Mouse (Mus musculus): ENCODE data around the gene Exosc6.
A peak's percentile ranks its signal among the peaks of the same experiment; 100 is the strongest.
"Not testable (repeated sequence)": the region's sequence is repeated elsewhere in the genome, so short reads cannot be mapped to it uniquely, and the experiment has no call there.

The Exosc6 gene

GRCm38 (mm10) chr8:111062072-111062757 is 6.1 kb downstream of the Exosc6 start:
- peak; percentile 91 for DNase-seq

- DNase-seq, result no peak
These were observed 6.8 kb downstream of the Exosc6 start for GRCm38 (mm10) chr8:111062893-111063292.

- no peak for DNase-seq
These were observed 10.2 kb downstream of the Exosc6 start for GRCm38 (mm10) chr8:111066308-111066707.

GRCm38 (mm10) chr8:111067439-111067838 is 11.3 kb downstream of the Exosc6 start:
- DNase-seq, result no peak

GRCm38 (mm10) chr8:111068660-111069059 is 12.5 kb downstream of the Exosc6 start:
- DNase-seq, result not testable (repeated sequence)

GRCm38 (mm10) chr8:111075926-111076325 is 19.8 kb downstream of the Exosc6 start:
- DNase-seq, result no peak

GRCm38 (mm10) chr8:111079461-111079860 is 23.3 kb downstream of the Exosc6 start:
- no peak for DNase-seq

GRCm38 (mm10) chr8:111079861-111080271 is 23.7 kb downstream of the Exosc6 start:
- DNase-seq, result no peak

- no peak for DNase-seq
These were observed 25.6 kb downstream of the Exosc6 start for GRCm38 (mm10) chr8:111081580-111082258.

GRCm38 (mm10) chr8:111083936-111084335 is 27.8 kb downstream of the Exosc6 start:
- not testable (repeated sequence) for DNase-seq

- peak; percentile 93 for DNase-seq
These were observed 34.0 kb downstream of the Exosc6 start for GRCm38 (mm10) chr8:111090126-111090525.

GRCm38 (mm10) chr8:111091706-111092105 is 35.6 kb downstream of the Exosc6 start:
- DNase-seq, result no peak

GRCm38 (mm10) chr8:111092326-111092725 is 36.2 kb downstream of the Exosc6 start, which contains the start of gene Clec18a:
Gene Clec18a (minus strand): TSS chr8:111092426.
- not testable (repeated sequence) for DNase-seq

GRCm38 (mm10) chr8:111093865-111094718 is 38.0 kb downstream of the Exosc6 start, which contains the start of gene Pdpr:
Gene Pdpr (plus strand): TSS chr8:111094630.
- peak; percentile 96 for DNase-seq

- peak; percentile 55 for DNase-seq
These were observed 38.7 kb downstream of the Exosc6 start for GRCm38 (mm10) chr8:111094719-111095302.
